Mouse (Mus musculus) frontal cortex, adult 2 months (tissue): Measurements from ENCODE around the gene Cspg4. TPM values are rescaled to one million over a fixed set of nuclear protein-coding genes. Genes with fewer than 3 reads are reported as not detected.
A peak's percentile ranks its signal among the peaks of the same experiment; 100 is the strongest.
"Not testable (repeated sequence)": the region's sequence is repeated elsewhere in the genome, so short reads cannot be mapped to it uniquely, and the experiment has no call there.

Experiments used
- DNase-seq, 2 experiments: peaks; one replicate each; pipeline ENCODE4 v3.0.0; 2022; ENCODE audit warnings: low spot score in 1 of 2; ENCODE audit errors: extremely low spot score in 1 of 2
- polyA plus RNA-seq: library from polyadenylated mRNA; depleted of rRNA; stranded (reverse); fragments of >200 nt; gene quantifications from 2 replicates; pipeline ENCODE4 v1.2.3, GENCODE M21; 2012; rRNA removed

Gene Cspg4
- polyA plus RNA-seq, 1 experiment, result 12.0 TPM

GRCm38 (mm10) chr9:56923841-56924650 is 59.2 kb downstream of the Cspg4 start:
- DNase-seq, result no peak

- DNase-seq, result peak in 1 of 2 experiments; percentile 47
Measured at GRCm38 (mm10) chr9:56924651-56925027, 59.8 kb downstream of the Cspg4 start.

GRCm38 (mm10) chr9:56925291-56926024 is 60.6 kb downstream of the Cspg4 start:
- no peak for DNase-seq

GRCm38 (mm10) chr9:56926025-56926360 is 61.2 kb downstream of the Cspg4 start:
- DNase-seq, result no peak

GRCm38 (mm10) chr9:56926387-56926786 is 61.6 kb downstream of the Cspg4 start:
- DNase-seq, result no peak

GRCm38 (mm10) chr9:56927191-56928012 is 62.6 kb downstream of the Cspg4 start:
- no peak for DNase-seq

- peak; percentile 55 to 90 for DNase-seq
Measured at GRCm38 (mm10) chr9:56928041-56928811, 63.4 kb downstream of the Cspg4 start, which contains the start of gene Snx33. Gene Snx33, minus strand, starts transcription at chr9:56928371.

GRCm38 (mm10) chr9:56929496-56929895 is 64.7 kb downstream of the Cspg4 start:
- DNase-seq, result no peak

- no peak for DNase-seq
Measured at GRCm38 (mm10) chr9:56930556-56930955, 65.7 kb downstream of the Cspg4 start.

GRCm38 (mm10) chr9:56936861-56937222 is 72.0 kb downstream of the Cspg4 start:
- DNase-seq, result no peak

GRCm38 (mm10) chr9:56937223-56938160 is 72.7 kb downstream of the Cspg4 start, which contains the start of gene Imp3:
Gene Imp3, plus strand, starts transcription at chr9:56937475.
- DNase-seq, result peak; percentile 89 to 98

GRCm38 (mm10) chr9:56938374-56938773 is 73.5 kb downstream of the Cspg4 start:
- DNase-seq, result no peak

- DNase-seq, result peak in 1 of 2 experiments; percentile 77
Measured at GRCm38 (mm10) chr9:56947481-56947880, 82.6 kb downstream of the Cspg4 start.

- DNase-seq, result not testable (repeated sequence)
Measured at GRCm38 (mm10) chr9:56948699-56949098, 83.9 kb downstream of the Cspg4 start.

Other genes with a start within 250 kb of the Cspg4 start
- gene Lingo1, start 68.6 kb upstream of the Cspg4 start, polyA plus RNA-seq, result 299 and 328 TPM in 2 replicates
- 0.13 and 0.22 TPM in 2 replicates for gene Odf3l1, start 354 bp upstream of the Cspg4 start, polyA plus RNA-seq
- gene Snx33, start 63.3 kb downstream of the Cspg4 start, polyA plus RNA-seq, result 4.9 and 5.3 TPM in 2 replicates
- gene Imp3, start 72.4 kb downstream of the Cspg4 start, polyA plus RNA-seq, result 83.7 and 94.4 TPM in 2 replicates
- 16.1 and 16.2 TPM in 2 replicates for gene Snupn, start 85.8 kb downstream of the Cspg4 start, polyA plus RNA-seq
- gene Ptpn9, start 129.9 kb downstream of the Cspg4 start, polyA plus RNA-seq, result 25.1 TPM in 2 replicates
- 27.4 and 29.9 TPM in 2 replicates for gene Sin3a, start 207.0 kb downstream of the Cspg4 start, polyA plus RNA-seq